Mouse (Mus musculus): Measurements from ENCODE around the gene Tbl2.
A peak's percentile ranks its signal among the peaks of the same experiment; 100 is the strongest.

The Tbl2 gene

DNA sequence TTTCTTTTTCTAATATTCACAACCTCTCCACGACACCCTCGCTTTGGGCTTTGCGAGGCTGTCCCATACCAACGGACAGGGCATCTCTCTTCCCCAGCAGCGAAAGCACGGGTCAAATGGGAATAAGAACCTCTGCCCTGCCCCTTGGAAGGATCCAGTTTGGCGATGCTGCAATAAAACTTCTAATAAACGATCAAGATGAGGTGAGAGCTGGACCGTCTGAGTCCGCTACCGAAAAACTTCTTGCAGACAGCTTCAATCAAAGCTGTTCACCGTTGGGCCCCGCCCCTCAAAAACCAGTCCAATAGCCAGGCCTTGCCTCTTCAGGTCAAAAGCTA lies 773 bp upstream of the Tbl2 start:
- no peak for DNase-seq (ENCODE audit: low spot score in 2 of 2)

DNA sequence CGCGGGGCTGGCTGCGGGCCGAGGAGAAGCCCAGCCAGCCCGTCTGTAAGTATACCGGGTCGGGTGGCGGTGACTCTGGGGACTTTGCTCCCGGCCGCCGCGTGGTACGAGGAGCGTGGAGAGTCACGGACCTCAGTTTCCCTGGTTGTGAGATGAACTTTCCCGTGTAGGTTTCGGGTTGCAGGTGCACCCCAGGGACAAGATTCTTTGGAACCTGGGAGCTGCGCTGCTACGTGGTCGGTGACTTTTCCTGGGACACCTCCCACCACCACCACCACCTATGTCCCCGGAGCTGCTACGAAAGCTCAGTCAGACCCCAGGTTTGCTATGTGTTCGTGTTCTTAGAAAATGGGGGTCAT lies 342 bp downstream of the Tbl2 start:
- DNase-seq (ENCODE audit: low spot score in 2 of 2), result no peak

DNA sequence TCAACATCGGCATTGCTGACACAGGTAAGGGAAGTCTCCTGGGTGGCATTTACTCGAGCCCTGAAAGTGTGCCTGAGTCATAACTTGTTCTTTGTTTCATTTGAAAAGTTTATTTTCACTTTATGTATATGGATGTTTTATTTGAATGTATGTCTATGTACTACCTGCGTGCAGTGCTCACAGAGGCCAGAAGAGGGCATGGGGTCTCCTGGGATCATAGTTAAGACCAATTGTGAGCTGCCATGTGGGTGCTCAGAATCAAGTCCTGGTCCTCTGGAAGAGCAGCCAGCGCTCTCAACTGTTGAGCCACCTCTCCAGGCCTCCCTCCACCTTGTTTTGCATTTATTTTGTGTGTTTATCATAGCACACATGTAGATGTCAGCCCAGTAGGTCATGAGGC lies 7.0 kb downstream of the Tbl2 start:
- DNase-seq (ENCODE audit: low spot score in 2 of 2), result no peak

DNA sequence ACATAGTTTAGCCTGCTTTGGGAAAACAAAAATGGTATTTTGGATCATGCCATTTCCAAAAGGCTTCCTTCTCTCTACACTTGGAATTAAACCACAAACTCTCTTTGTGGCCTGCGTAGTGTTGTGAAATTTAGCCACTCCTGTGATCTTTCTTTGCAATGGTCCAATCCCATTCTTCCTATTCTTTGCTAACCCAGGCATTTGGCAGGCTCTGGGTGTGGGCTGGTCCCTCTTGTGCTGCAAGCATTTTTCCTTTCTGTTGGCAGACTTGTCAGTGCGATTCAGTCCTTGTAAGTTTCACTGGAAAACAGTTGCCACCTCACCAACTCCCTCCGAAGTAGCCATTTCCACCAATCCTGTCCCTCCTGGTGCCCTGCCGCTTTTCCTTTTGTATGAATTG lies 11.8 kb downstream of the Tbl2 start:
- DNase-seq (ENCODE audit: low spot score in 2 of 2), result no peak

DNA sequence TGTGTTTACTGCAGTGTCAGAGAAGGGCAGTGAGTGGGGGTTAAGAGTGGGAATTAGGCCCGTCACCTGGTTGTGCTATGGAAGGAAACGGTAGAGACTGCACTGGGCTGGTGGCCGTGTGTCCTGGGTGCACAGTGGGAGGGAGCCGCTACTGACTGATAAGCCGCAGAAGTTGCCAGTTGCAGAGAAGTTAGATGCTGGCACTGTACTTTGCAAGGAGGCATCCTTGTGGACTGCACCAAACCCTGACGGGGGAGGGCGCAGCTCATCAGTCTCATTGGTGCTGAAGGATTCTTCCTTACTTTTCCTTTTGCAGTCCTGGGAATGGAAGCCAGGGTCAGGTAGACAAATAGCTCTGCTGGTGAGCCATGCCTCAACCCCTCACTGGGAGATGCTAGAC lies 12.2 kb downstream of the Tbl2 start:
- DNase-seq (ENCODE audit: low spot score in 2 of 2), result no peak

DNA sequence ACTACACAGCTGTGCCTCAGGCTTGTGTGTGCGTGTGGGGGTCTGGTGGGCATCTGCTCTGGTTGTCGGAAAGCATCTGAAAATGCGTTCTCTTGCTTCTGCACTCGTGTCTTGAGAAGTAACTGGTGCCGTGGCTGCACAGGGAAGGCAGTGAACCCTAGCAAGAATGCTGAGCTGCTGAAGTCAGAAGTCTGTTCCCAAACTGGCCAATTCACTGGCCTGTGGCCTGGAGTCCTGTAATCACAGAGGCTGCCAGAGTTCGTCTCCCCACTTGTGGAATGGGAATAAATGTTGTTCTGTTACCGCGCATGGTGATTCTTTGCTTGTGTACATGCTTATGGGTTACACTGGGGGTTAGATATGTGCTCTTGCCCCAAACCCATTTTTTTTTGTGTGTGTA lies 12.9 kb downstream of the Tbl2 start:
- DNase-seq (ENCODE audit: low spot score in 2 of 2), result no peak

DNA sequence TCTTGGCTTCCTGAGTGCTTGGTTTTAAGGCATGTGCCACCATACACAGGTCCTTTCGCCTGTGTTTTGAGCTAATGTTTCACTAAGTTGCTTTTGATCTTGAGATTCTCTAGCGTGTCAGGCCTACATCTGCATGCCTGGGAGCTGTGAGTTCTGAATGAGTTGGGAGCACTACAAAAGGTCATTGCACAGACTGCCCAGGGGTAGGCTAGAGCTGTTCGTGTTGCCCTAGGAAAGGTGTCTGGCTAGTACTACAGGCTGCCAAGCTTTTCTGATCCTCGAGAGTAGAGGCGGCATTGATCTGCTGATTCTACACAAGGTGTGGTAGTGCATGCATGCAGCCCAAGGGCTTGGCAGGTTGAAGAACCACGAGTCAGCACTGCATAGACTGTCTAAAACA lies 13.4 kb downstream of the Tbl2 start:
- no peak for DNase-seq (ENCODE audit: low spot score in 2 of 2)

DNA sequence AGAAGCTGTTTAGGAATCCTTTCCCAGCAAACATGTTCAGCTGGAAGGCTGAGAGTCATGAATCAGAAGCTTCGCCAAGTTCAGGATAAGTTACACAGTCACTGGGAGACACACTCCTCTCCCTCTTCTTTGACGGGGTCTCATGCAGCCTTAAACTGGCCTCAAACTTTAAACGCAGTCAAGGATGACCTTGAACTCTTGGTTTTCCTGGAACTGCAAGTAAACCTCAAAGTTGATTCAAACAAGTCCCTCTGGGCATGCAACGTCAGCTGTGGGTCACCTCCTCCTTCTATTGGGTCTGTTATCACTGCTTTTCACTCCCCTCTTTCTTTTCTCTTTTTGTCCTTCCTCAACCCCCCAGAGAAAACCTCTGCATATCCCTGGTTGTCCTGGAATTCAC lies 17.5 kb downstream of the Tbl2 start:
- no peak for DNase-seq (ENCODE audit: low spot score in 2 of 2)

DNA sequence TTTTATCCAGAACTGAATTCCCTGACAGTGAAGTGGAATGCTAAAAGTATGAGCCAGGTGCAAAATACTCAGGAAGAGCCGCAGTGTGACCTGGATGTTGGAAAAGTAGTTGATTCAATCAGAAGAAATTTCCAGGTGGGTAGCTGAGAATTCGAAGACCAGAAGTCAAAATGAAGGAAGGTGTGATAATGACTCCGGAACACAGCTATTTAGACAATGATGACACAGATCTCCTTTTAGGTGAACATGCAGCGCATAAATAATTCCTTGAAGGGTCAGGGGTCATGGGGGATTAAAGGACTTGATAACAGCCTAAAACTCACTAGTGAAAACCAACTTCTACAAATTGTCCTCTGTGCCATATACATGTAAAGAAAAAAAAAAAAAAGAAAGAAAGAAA lies 18.0 kb downstream of the Tbl2 start:
- DNase-seq (ENCODE audit: low spot score in 2 of 2), result no peak

DNA sequence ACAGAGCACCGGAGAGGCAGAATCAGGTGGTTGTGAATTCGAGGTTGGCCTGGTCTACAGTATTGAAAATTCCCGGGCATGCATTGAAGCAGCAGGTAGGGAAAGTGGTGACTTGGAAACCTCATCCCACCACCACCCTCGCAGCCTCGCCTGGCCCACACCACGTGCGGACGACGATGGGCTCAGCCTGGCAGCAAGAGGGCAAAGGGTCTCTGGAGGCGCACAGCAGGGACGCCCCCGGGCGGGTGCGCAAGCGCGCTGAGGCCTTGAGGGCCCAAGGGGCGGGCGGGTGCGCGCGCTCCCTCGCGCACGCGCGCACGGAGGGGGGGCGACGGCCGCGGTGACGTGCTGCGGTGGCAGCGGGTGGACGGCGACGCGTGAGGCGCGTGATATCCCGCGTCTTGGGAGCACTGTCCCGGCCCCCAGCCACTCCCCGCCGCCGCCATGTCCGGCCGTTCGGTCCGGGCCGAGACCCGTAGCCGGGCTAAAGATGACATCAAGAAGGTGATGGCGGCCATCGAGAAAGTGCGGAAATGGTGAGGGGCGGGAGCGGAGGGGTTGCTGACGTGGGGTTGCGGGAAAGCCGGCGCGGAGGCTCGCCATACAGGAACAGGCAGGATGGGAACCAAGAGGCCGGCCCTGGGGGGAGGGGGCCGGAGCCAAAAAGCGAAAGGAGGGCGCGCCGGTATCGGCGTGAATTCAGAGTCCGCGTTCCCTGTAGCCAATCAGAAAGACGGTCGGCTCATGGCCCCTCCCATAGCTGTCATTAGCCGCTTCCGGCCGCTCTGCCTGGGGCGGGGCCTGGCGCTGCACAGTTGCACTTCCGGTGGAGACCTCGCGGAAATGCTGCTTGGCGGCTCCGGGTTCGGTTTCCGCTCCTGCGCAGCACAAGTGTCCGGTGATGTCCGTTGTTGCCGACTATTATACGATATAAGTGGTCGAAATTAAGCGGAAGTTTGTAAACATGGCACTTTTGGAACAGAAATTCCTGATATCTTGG lies 18.9 kb downstream of the Tbl2 start, which contains the start of gene Bcl7b:
Gene Bcl7b, plus strand, starts transcription at position 221 of the 1,000 bp plus-strand sequence.
- DNase-seq (ENCODE audit: low spot score in 2 of 2), result peak; percentile 97

DNA sequence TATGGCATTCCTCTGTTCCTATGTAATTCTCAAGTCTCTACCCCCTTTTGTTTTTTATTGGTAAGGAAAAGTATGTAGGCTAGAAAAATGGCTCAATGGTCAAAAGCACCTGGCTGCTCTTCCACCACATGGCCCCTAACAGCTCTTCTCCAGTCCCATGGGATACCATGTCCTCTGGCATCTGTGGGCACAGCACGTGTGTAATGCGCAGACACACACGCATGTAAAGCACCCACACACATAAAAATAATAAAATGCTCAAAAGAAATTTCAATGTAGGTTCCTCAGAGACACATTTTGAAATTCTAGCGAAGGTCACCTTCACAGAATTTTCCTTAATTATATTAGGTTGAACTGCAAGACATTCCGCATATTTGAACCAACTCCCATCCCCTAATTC lies 20.0 kb downstream of the Tbl2 start:
- DNase-seq (ENCODE audit: low spot score in 2 of 2), result no peak

DNA sequence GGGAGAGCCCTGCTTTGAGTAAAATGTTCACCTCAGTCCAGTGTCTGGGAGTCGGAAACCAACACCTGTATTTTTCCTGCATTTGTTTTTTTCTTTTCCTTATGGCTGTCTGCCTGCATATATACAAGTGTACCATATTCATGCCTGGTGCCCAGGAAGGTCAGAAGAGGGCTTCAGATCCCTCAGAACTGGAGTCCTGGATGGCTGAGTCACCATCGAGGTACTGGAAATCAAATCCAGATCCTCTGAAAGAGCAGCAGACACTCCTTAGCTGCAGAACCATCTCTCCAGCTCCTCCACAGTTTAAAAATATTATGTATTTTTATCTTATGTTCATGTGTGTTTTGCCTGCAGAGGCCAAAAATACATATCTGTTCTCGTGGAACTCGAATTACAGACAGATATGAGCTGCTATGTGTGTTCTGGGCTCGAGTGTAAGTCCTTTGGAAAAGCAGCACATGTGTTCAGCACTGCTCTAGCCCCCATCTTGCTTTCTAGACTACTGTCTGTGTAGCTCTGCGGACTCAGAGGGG lies 22.3 kb downstream of the Tbl2 start:
- no peak for DNase-seq (ENCODE audit: low spot score in 2 of 2)

DNA sequence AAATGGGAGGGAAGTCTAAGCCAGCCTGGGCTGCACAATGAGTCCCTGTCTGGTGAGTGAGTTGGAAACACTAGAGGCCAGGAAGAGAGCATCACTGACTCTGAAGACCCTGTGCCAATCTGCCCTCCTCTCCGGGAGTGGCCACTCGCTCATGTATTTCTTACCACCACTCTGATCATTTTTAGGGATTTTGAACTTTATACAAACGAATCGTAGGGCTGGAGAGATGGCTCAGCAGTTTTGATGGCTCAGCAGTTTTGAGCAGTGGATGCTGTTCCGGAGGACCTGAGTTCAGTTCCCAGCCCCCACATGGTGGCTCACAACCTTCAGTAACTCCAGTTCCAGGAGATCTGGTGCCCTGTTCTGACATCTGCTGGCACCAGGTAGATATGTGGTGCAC lies 23.5 kb downstream of the Tbl2 start:
- no peak for DNase-seq (ENCODE audit: low spot score in 2 of 2)

DNA sequence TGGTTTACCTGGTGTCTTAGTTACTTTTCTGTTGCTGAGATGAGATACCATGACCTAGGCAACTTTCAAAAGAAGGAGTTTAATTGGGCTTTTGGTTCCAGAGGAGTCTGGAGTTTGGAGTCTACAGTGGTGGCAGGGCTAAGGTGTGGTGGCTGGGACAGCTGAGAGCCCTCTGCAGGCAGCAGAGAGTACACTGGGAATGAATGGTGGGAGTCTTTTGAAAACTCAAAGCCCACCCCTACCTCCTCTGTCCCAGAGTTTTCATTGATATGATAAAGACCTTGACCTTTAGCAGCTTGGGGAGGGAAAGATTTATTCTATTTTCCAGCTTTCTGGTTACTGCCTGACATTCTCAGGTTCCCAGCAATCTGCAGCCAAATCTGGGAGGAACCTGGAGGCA lies 25.6 kb downstream of the Tbl2 start:
- DNase-seq (ENCODE audit: low spot score in 2 of 2), result no peak

DNA sequence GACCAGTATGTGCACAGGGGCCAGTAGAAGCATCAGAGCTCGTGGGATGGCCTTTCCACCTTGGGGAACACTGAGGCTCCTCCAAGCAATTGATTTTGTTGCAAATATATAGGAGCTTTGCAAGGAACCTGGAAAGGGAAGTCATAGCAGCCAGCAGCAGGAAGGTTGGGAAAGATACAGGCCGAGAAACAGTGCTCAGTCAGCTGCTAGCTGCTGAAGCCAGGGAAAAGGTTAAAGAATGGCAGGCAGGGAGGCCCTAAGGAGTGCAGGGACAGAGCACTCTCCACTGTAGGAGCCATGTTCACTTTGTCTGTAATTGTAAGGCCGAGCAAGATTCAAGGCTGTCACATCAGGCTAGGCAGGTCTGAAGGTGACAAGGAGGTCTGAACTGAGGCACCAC lies 29.1 kb downstream of the Tbl2 start:
- DNase-seq (ENCODE audit: low spot score in 2 of 2), result no peak

DNA sequence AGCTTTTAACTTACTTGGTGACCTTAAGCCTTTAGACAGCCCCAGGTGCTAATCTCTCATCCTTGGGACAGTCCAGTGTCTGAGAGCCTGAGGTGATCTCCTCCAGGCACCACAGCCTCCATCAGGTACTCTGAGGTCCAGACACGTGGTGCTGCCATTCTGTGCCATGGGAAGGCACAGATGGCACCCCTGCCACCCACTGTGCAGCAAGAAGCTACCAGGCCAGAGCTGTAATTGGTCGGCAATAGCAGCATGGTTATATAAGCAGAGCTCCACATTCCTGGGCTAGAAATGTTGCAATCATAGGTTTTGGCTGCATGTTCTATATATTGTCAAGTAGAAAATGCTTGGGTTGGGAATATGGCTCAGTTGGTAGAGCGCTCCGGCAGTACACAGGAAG lies 29.5 kb downstream of the Tbl2 start:
- no peak for DNase-seq (ENCODE audit: low spot score in 2 of 2)

DNA sequence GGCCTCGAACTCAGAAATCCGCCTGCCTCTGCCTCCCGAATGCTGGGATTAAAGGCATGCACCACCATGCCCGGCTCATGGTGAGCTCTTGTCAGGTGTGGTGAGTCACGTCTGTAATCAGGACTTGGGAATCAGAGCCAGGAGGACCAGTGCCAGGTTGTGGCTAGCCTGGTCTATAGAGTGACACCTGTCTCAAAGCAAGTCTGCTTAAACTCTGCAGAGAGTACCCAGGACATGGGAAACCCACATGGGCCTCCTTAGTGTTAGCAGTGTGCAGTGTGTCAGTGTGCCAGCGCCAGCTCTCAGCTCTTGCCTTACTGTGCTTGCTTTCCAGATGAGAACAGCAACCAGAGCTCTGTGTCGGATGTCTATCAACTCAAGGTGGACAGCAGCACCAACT lies 30.2 kb downstream of the Tbl2 start:
- no peak for DNase-seq (ENCODE audit: low spot score in 2 of 2)

DNA sequence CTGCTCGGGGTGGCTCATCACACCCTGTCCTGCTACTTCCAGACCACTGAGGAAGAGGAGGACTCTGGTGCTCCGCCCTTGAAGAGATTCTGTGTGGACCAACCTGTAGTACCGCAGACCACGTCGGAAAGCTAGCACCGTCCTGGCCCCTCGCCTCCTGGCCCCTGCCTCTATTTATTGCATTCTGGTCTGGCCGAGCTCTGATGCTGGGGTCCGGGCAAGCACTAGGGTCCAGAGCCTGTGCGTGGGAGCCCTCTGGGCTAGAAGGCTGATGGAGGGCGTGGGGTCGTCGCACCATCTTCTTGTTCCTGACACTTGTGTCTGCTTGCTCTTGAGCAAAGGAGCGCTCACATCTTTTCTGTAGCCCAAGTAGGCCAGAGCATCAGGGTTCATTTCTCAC lies 31.3 kb downstream of the Tbl2 start:
- DNase-seq (ENCODE audit: low spot score in 2 of 2), result no peak

DNA sequence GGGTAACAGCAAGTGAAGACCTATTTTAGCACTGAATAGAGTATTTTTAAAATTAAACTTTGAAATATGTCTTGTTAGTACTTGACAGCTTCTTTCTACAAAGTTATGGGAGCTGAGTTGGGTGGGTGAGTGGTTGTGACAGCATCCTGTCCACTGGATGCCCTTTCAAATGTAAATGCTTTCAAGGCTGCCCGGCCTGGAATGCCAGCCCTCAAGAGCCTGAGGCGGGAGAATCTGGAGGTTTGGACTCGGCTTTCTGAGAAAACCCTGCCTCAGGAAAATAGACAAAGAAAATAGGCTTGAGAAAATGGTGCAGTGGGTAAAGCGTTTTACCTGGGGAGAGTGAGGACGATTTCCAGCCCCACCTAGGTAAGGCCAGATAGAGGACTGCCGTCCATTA lies 32.3 kb downstream of the Tbl2 start:
- no peak for DNase-seq (ENCODE audit: low spot score in 2 of 2)

DNA sequence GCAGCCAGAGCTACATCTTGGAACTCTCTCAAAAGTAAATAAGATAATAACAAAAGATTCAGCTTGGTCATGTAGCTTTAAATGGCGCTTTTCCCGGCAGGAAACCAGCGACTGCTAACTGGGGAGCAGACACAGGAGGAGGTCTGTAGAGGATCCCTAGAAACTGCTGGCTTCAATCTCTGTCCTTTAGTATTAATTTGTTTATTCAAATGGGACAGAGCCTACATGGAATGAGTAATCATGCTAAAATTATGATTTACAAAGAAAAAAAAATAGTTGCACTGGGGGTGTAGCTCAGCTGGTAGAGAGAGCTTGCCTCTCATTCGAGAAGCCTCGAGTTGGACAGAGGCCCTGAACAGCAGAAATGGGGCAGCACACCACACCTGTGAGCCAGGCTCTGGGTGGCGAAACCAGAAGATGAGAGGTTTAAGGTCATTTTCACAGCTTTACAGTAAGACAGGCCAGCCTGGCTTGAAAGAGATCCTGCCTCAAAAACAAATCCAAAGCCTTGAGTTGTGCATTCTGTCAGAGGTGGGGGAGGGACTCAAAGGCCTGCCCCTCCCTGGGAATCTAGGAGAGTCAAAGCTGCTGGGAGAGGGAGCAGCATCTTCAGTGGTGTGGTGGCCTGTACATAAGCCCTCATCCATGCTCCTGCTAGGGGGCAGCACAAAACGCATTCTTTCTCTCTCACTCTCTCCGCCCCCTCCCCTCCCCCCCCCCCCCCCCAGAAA lies 33.8 kb downstream of the Tbl2 start:
- DNase-seq (ENCODE audit: low spot score in 2 of 2), result no peak

DNA sequence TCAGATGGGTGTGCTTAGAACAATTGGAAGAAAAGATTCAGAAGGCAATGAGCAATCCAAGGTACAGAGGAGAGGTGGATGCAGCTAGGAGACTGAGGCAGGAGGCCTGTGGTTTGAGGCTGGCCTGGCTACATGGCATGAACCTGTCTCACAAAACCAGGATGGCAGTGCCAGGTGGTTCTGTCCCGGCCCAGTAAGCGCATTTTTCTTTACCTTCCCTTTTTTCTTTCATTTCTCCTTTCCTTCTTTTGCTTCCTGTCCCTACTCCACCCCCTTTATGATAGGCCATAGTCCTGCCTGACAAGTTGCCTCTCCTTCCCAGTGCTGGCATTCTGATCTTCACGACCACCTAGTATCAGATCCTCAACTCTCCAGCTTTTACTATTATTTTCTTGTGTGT lies 35.6 kb downstream of the Tbl2 start:
- no peak for DNase-seq (ENCODE audit: low spot score in 2 of 2)

DNA sequence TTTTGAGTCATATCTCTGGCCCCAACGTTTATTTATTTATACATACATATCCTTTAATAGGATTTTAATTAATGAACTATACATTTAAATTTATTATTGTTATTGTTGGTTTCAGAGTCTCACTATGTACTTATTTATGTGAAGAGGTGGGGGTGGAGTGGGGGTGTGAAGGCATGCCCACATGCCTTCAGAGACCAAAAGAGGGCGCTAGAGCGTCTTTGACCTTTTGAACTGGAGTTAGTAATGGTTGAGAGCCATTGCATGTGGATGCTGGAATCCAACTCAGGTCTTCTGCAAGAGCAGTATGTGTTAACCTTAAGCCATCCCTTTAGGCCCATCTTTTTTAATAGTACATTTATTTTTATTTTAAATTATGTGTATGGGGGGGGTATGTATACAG lies 36.1 kb downstream of the Tbl2 start:
- DNase-seq (ENCODE audit: low spot score in 2 of 2), result no peak

DNA sequence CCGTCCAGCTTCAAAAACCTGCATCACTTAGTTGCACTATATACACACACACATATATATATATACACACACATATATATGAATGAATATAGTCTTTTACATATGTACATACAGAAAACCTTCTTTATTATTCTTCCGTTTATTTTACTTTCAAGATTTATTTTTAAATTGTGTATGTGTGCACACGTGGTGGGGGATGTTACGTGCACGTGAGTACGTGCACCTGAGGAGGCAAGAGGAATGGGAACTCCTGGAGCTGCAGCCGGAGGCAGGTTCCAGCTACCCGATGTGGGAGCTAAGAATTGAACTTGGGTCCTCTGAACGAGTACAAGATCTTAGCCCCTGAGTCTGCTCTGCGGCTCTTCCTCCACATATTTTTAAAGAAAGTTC lies 36.8 kb downstream of the Tbl2 start:
- DNase-seq (ENCODE audit: low spot score in 2 of 2), result no peak
